Mouse (Mus musculus) forebrain, embryonic 14.5 days (tissue): ENCODE measurements at regions not wholly inside any gene's neighbourhood (a gene's known extent, or its start where the extent isn't known, plus 50 kb on each side); places are given as distances from the start of the nearest gene placed in this dataset.

Source experiments
- ATAC-seq: fragments of 200-750 bp; cut with Nextera tagmentation; 2 replicates; pipeline ENCODE4 v1.8.0; 2017; ENCODE audit warnings: mild to moderate bottlenecking, moderate library complexity
- DNase-seq: peaks from one replicate; pipeline ENCODE4 v3.0.0-alpha.2; 2015; ENCODE audit warnings: low spot score
- H3K27ac ChIP-seq: fragments of 300-500 bp; sonication (generic); 2 replicates; pipeline ENCODE4 v1.5.1; 2014; ENCODE audit warnings: low read depth, mild to moderate bottlenecking, control low read depth, low read length, moderate library complexity
- H3K27me3 ChIP-seq: fragments of 300-500 bp; sonication (generic); replicated peaks from 2 replicates; pipeline ENCODE4 v1.6.1; 2014; ENCODE audit warnings: low read length, control low read depth, mixed read lengths; ENCODE audit not compliant: control insufficient read depth, insufficient read depth
- H3K36me3 ChIP-seq: fragments of 300-500 bp; sonication (generic); 2 replicates; pipeline ENCODE4 v1.6.1; 2014; ENCODE audit warnings: low read length, control low read depth; ENCODE audit not compliant: control insufficient read depth, insufficient read depth
- H3K4me1 ChIP-seq: fragments of 300-500 bp; sonication (generic); 2 replicates; pipeline ENCODE4 v1.6.1; 2014; ENCODE audit warnings: antibody characterized with exemption, low read length, control low read depth; ENCODE audit not compliant: control insufficient read depth, insufficient read depth
- H3K4me2 ChIP-seq: fragments of 300-500 bp; sonication (generic); 2 replicates; pipeline ENCODE4 v1.6.1; 2014; ENCODE audit warnings: mild to moderate bottlenecking, control low read depth, low read length
- H3K4me3 ChIP-seq: fragments of 300-500 bp; sonication (generic); 2 replicates; pipeline ENCODE4 v1.5.1; 2014; ENCODE audit warnings: low read depth, low read length, control low read depth
- H3K9ac ChIP-seq: fragments of 300-500 bp; sonication (generic); 2 replicates; pipeline ENCODE4 v1.6.1; 2014; ENCODE audit warnings: mild to moderate bottlenecking, low read length, control low read depth, moderate library complexity
- H3K9me3 ChIP-seq: fragments of 300-500 bp; sonication (generic); replicated peaks from 2 replicates; pipeline ENCODE4 v1.6.1; 2016; ENCODE audit warnings: low read length, control low read depth, mixed read lengths; ENCODE audit not compliant: control insufficient read depth
- WGBS: fragments of 180-500 bp; shearing (Covaris S2); extraction: QIAGEN DNeasy Blood & Tissue Kit; methylation state at CpG from one replicate; pipeline ENCODE4 v1.1.7; 2014; 5-methylcytosine and 5-hydroxymethylcytosine counted together

- Histone ChIP-seq H3K36me3 (no peaks in the 10 kb centered on the region), H3K27me3 (no peaks in the 10 kb centered on the region), H3K4me2 (no peak overlapping the region), H3K4me3 (no peak overlapping the region), H3K9ac (no peak overlapping the region), H3K4me1 (no peaks in the 10 kb centered on the region), H3K27ac (no peak overlapping the region), H3K9me3 (no peaks in the 10 kb centered on the region)
- no peak for ATAC-seq
- DNase-seq: no peak
- 75% methylated on average over 8 of the region's 8 CpGs for WGBS
These were observed 56.6 kb upstream of the Rpl38 start for GRCm38 (mm10) chr11:114611690-114612089.

GRCm38 (mm10) chr11:114608009-114608408 is 60.3 kb upstream of the Rpl38 start:
- H3K36me3 ChIP-seq: no peaks in the 10 kb centered on the region
- WGBS: 90% methylated on average over 9 of the region's 9 CpGs
- no peak for ATAC-seq

GRCm38 (mm10) chr11:114603108-114603507 is 65.2 kb upstream of the Rpl38 start:
- Histone ChIP-seq H3K4me2 (no peak overlapping the region), H3K27me3 (no peaks in the 10 kb centered on the region), H3K4me1 (no peaks in the 10 kb centered on the region; the same call in 1 of the 2 replicates), H3K9me3 (no peaks in the 10 kb centered on the region), H3K9ac (no peak overlapping the region), H3K27ac (no peak overlapping the region), H3K36me3 (no peaks in the 10 kb centered on the region), H3K4me3 (no peak overlapping the region)
- WGBS: 82% methylated on average over 6 of the region's 6 CpGs
- no peak for DNase-seq
- no peak for ATAC-seq

More at GRCm38 (mm10) chr11:114608009-114608408, 60.3 kb upstream of the Rpl38 start:
- Histone ChIP-seq H3K4me2 (no peak overlapping the region), H3K27me3 (no peaks in the 10 kb centered on the region), H3K9me3 (no peaks in the 10 kb centered on the region), H3K4me3 (no peak overlapping the region), H3K27ac (no peak overlapping the region), H3K4me1 (no peaks in the 10 kb centered on the region), H3K9ac (no peak overlapping the region)
- no peak for DNase-seq

GRCm38 (mm10) chr11:114597225-114597624 is 71.1 kb upstream of the Rpl38 start:
- Histone ChIP-seq H3K27ac (no peak overlapping the region; the same call in 1 of the 2 replicates), H3K4me2 (no peak overlapping the region)
- 3% methylated on average over 2 of the region's 2 CpGs for WGBS

GRCm38 (mm10) chr11:114592961-114593360 is 75.4 kb upstream of the Rpl38 start:
- Histone ChIP-seq H3K4me2 (no peak overlapping the region), H3K9ac (no peak overlapping the region), H3K9me3 (no peaks in the 10 kb centered on the region), H3K4me3 (no peak overlapping the region), H3K27ac (no peak overlapping the region), H3K4me1 (peaks cover 14% of the 10 kb centered on the region), H3K36me3 (no peaks in the 10 kb centered on the region), H3K27me3 (no peaks in the 10 kb centered on the region)
- WGBS: 74% methylated on average over 9 of the region's 9 CpGs
- DNase-seq (peak; percentile 8), ATAC-seq (no peak)

More at GRCm38 (mm10) chr11:114597225-114597624, 71.1 kb upstream of the Rpl38 start:
- H3K36me3 ChIP-seq: no peaks in the 10 kb centered on the region
- peak; percentile 73 for DNase-seq
- ATAC-seq: peak; percentile 82
- H3K4me3 ChIP-seq: no peak overlapping the region
- H3K9ac ChIP-seq: no peak overlapping the region
- peaks cover 14% of the 10 kb centered on the region for H3K4me1 ChIP-seq
- no peaks in the 10 kb centered on the region for H3K9me3 ChIP-seq
- no peaks in the 10 kb centered on the region for H3K27me3 ChIP-seq

- H3K4me2 ChIP-seq: no peak overlapping the region
- H3K9me3 ChIP-seq: no peaks in the 10 kb centered on the region
- H3K27ac ChIP-seq: no peak overlapping the region
- no peak overlapping the region for H3K9ac ChIP-seq
- ATAC-seq (no peak), DNase-seq (no peak)
- no peaks in the 10 kb centered on the region for H3K27me3 ChIP-seq
- H3K4me3 ChIP-seq: no peak overlapping the region
- 64% methylated on average over 9 of the region's 9 CpGs for WGBS
- no peaks in the 10 kb centered on the region for H3K4me1 ChIP-seq
- no peaks in the 10 kb centered on the region for H3K36me3 ChIP-seq
These were observed 79.8 kb upstream of the Rpl38 start for GRCm38 (mm10) chr11:114588554-114588953.

- no peak overlapping the region for H3K4me2 ChIP-seq
- H3K4me3 ChIP-seq: no peak overlapping the region
- H3K27me3 ChIP-seq: no peaks in the 10 kb centered on the region
- DNase-seq (no peak), ATAC-seq (no peak)
- H3K9ac ChIP-seq: no peak overlapping the region
- H3K9me3 ChIP-seq: no peaks in the 10 kb centered on the region
- whole genome bisulfite sequencing: 95% methylated on average over 4 of the region's 4 CpGs
- no peaks in the 10 kb centered on the region for H3K36me3 ChIP-seq
- H3K27ac ChIP-seq: no peak overlapping the region
- H3K4me1 ChIP-seq: no peaks in the 10 kb centered on the region
These were observed 80.3 kb upstream of the Rpl38 start for GRCm38 (mm10) chr11:114587986-114588385.

GRCm38 (mm10) chr11:114586400-114586799 is 81.9 kb upstream of the Rpl38 start:
- Histone ChIP-seq H3K9ac (no peak overlapping the region), H3K4me3 (no peak overlapping the region), H3K27ac (no peak overlapping the region), H3K4me2 (no peak overlapping the region), H3K9me3 (no peaks in the 10 kb centered on the region), H3K27me3 (no peaks in the 10 kb centered on the region), H3K4me1 (no peaks in the 10 kb centered on the region), H3K36me3 (no peaks in the 10 kb centered on the region)
- ATAC-seq: no peak
- WGBS: 89% methylated on average over 12 of the region's 12 CpGs
- no peak for DNase-seq

- H3K4me2 ChIP-seq: no peak overlapping the region
- no peaks in the 10 kb centered on the region for H3K4me1 ChIP-seq
- WGBS: 78% methylated on average over 6 of the region's 6 CpGs
- H3K36me3 ChIP-seq: no peaks in the 10 kb centered on the region
- H3K9ac ChIP-seq: no peak overlapping the region
- H3K27me3 ChIP-seq: no peaks in the 10 kb centered on the region
- no peak for ATAC-seq
- DNase-seq: no peak
- H3K9me3 ChIP-seq: no peaks in the 10 kb centered on the region
- no peak overlapping the region for H3K4me3 ChIP-seq
- no peak overlapping the region for H3K27ac ChIP-seq
These were observed 83.5 kb upstream of the Rpl38 start for GRCm38 (mm10) chr11:114584804-114585203.
